Mouse (Mus musculus) monocyte, adult 2 months (primary cell): ENCODE results near the gene Cd40lg.

Experiments
- DNase-seq, 2 experiments: peaks; one replicate each; pipeline ENCODE4 v3.0.0; 2022; ENCODE audit warnings: low spot score in 2 of 2, low read depth in 1 of 2

The Cd40lg gene

GRCm38 (mm10) chrX:57260744-57261143 is 48.8 kb downstream of the Cd40lg start:
- DNase-seq = no peak

- no peak for DNase-seq
Observed at GRCm38 (mm10) chrX:57263515-57263914, 51.6 kb downstream of the Cd40lg start.
